Mouse (Mus musculus): ENCODE results near the gene Mad2l2.
"Not testable (repeated sequence)": the region's sequence is repeated elsewhere in the genome, so short reads cannot be mapped to it uniquely, and the experiment has no call there.

The Mad2l2 gene

GRCm38 (mm10) chr4:148176603-148177002, 46.4 kb downstream of the Mad2l2 start:
- not testable (repeated sequence) for DNase-seq

- no peak for DNase-seq
Measured at GRCm38 (mm10) chr4:148177716-148178115, 47.5 kb downstream of the Mad2l2 start.

- DNase-seq = no peak
Measured at GRCm38 (mm10) chr4:148181483-148181882, 51.3 kb downstream of the Mad2l2 start.

GRCm38 (mm10) chr4:148182363-148182762, 52.2 kb downstream of the Mad2l2 start:
- DNase-seq = no peak

GRCm38 (mm10) chr4:148184564-148184963, 54.4 kb downstream of the Mad2l2 start:
- no peak for DNase-seq

GRCm38 (mm10) chr4:148185819-148186218, 55.6 kb downstream of the Mad2l2 start:
- no peak for DNase-seq

- not testable (repeated sequence) for DNase-seq
Measured at GRCm38 (mm10) chr4:148188767-148189166, 58.6 kb downstream of the Mad2l2 start.

GRCm38 (mm10) chr4:148192707-148193245, 62.6 kb downstream of the Mad2l2 start:
- DNase-seq = no peak

- DNase-seq = no peak
Measured at GRCm38 (mm10) chr4:148194400-148194799, 64.2 kb downstream of the Mad2l2 start.
